Mouse (Mus musculus): ENCODE results near the gene March7.

March7 gene

DNA sequence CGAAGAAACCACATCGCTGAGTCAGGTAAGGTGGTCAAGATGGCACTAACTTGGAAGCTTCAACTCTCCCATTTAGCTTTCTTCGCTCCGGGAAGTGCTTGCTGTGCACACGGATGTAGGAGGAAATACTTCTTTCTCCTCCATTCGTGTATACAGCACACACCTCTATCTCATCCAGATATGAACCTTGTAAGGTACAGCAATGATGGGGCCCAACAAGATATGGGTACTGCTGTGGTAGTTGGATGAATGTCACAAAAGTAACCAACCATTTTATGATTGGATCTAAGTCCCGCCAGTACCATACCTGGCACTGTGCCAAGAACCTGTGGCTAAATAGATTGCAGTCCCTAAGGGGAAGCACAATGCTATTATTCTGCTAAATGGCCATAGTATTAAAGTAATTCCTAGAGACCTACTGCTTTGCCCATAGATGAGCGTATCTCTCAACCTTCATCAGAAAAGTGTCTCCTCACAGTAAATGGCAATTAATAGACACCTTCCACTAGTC lies 75.5 kb downstream of the March7 start:
- peak; percentile 16 for DNase-seq (ENCODE audit: low spot score)

DNA sequence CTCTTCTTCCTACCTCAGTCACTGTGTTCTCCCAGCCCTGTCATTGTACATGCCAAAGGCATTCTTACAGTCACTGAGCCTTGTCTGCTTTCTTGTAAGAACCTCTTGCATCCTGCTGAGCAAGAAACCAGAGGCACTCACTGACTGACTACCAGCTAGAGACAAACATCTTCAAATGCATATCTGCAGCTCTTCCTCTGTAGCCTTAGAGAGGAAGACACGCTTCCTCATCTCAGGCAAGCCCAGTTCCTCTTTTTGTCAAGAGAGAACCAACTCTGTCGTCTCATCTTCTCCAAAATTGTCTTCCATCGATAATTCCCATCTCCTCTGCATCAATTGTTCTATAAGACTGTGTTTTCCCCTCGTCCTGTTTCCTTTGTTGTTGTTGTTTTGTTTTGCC lies 78.9 kb downstream of the March7 start:
- no peak for DNase-seq (ENCODE audit: low spot score)

DNA sequence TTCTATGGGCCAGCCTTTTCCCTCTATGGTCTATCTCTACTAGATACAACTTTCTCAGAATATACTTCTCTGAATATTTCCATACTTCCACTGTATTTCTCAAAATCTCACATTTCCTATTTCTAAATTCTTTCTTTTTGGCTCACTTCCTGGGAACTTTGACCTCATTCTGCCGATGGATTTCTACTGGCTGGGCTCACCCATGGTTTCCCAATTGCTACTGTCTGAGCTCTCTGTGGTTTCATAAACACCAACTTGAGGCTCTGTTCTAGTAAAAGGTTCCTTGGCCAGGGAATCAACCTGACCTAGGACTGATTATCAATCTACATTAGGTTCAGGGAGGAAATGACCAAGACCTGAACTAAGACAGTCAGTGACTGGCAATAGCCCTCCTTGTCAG lies 79.8 kb downstream of the March7 start:
- no peak for DNase-seq (ENCODE audit: low spot score)

DNA sequence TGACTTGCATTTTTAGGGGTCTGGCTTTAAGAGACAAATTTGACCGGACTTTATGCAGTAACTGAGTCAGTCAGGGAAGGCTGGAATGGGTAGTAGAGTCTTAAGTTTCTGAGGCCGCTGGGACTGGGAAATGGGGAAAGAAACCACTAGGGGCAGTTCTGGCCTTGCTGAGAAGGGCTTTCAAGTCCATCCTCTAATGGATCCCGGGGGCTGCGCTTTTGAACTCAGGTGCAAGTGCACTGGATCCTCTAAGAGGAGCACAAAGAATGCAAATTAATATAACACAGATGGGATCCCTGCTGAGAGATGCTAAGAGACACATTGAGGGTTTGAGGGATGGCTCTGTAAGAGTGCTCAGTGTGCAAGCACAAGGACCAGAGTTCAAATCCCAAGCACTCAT lies 81.7 kb downstream of the March7 start:
- no peak for DNase-seq (ENCODE audit: low spot score)

DNA sequence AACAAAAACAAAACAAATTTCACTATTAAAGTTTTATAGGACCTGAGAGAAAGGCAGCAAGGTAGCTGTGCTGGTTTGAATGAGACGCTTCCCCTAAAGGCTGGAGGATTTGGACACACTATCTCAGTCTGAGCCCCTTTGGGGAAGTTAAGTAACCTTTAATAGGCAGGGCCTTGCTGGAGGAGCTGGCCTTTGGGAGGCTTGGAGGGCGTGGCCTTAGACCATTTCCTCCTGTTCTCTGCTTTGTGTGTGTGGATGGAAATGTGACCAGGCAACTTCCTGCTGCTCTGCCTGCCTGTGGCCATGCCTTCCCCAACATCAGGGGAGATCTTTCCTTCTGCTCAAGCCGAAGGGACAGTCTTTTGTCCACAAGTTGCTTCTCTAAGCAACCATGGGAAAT lies 88.6 kb downstream of the March7 start:
- no peak for DNase-seq (ENCODE audit: low spot score)

DNA sequence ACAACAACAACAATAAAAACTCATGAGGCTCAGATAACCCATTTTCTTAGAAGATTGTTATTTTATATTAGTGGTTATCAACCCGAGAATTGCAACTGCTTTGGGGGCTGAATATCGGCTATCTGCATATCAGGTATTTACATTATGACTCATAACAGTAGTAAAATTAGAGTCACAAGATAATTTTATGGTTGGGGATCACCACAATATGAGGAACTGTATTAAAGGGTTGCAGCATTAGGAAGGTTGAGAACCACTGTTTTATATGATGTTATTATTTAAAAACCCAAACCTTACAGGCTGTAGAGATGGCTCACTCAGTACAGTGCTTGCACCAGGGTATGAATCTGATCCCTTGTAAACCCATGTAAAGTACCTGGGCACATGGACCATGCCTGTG lies 89.6 kb downstream of the March7 start:
- DNase-seq (ENCODE audit: low spot score) = no peak
